Mouse (Mus musculus): ENCODE results near the gene Dab1. TPM values are rescaled to one million over a fixed set of nuclear protein-coding genes. Genes with fewer than 3 reads are reported as not detected.
A peak's percentile ranks its signal among the peaks of the same experiment; 100 is the strongest.

Gene Dab1
- total and polyA plus RNA-seq, 2 experiments = 0.02 to 0.09 TPM

GRCm38 (mm10) chr4:104361345-104361744 is 742.2 kb downstream of the Dab1 start:
- no peaks in the 10 kb centered on the region for H3K4me1 ChIP-seq (ENCODE audit: control insufficient read depth, insufficient read depth, low read length)
- TF ChIP-seq POLR2A (IDR thresholded peaks at IDR 0.05; ENCODE audit: extremely low read depth, insufficient read depth, low read length) = no peak
- no peak for TF ChIP-seq CTCF (IDR thresholded peaks at IDR 0.05; ENCODE audit: low read depth, low read length)
- H3K79me2 ChIP-seq (ENCODE audit: control insufficient read depth, insufficient read depth, low read length) = no peaks in the 10 kb centered on the region
- WGBS = 58% methylated on average over 1 of the region's 1 CpGs
- no peaks in the 10 kb centered on the region for H3K36me3 ChIP-seq (ENCODE audit: control insufficient read depth, insufficient read depth, low read length)
- DNase-seq (ENCODE audit: extremely low read depth, low read depth, low spot score) = no peak
- H3K9ac ChIP-seq (ENCODE audit: low read depth, low read length) = no peak overlapping the region
- H3K27ac ChIP-seq (replicated peaks; ENCODE audit: insufficient read depth, low read depth, low read length) = no peak overlapping the region
- H3K27me3 ChIP-seq (ENCODE audit: control insufficient read depth, insufficient read depth, low read length) = peaks cover 3% of the 10 kb centered on the region; the same call in 1 of the 2 replicates
- no peak overlapping the region for H3K4me3 ChIP-seq (ENCODE audit: insufficient read depth, low read depth, low read length)

- no peak overlapping the region for H3K4me3 ChIP-seq (ENCODE audit: insufficient read depth, low read depth, low read length)
- peaks cover 22% of the 10 kb centered on the region for H3K27me3 ChIP-seq (ENCODE audit: control insufficient read depth, insufficient read depth, low read length)
- no peak overlapping the region for H3K27ac ChIP-seq (replicated peaks; ENCODE audit: insufficient read depth, low read depth, low read length)
- H3K9ac ChIP-seq (ENCODE audit: low read depth, low read length) = no peak overlapping the region
- no peaks in the 10 kb centered on the region for H3K36me3 ChIP-seq (ENCODE audit: control insufficient read depth, insufficient read depth, low read length)
- TF ChIP-seq POLR2A (IDR thresholded peaks at IDR 0.05; ENCODE audit: extremely low read depth, insufficient read depth, low read length) (no peak), CTCF (IDR thresholded peaks at IDR 0.05; ENCODE audit: low read depth, low read length) (no peak)
- H3K79me2 ChIP-seq (ENCODE audit: control insufficient read depth, insufficient read depth, low read length) = no peaks in the 10 kb centered on the region
- WGBS = 46% methylated on average over 8 of the region's 8 CpGs
- no peaks in the 10 kb centered on the region for H3K4me1 ChIP-seq (ENCODE audit: control insufficient read depth, insufficient read depth, low read length)
- no peak for DNase-seq (ENCODE audit: extremely low read depth, low read depth, low spot score)
Observed at GRCm38 (mm10) chr4:104366491-104366890, 747.3 kb downstream of the Dab1 start.

- peak; percentile 25 for DNase-seq (ENCODE audit: extremely low read depth, low read depth, low spot score)
- Histone ChIP-seq H3K9ac (ENCODE audit: low read depth, low read length) (peak overlapping the region; percentile 26; the same call in 1 of the 2 replicates), H3K27me3 (ENCODE audit: control insufficient read depth, insufficient read depth, low read length) (peaks cover 22% of the 10 kb centered on the region), H3K4me3 (ENCODE audit: insufficient read depth, low read depth, low read length) (peak overlapping the region; percentile 50), H3K27ac (replicated peaks; ENCODE audit: insufficient read depth, low read depth, low read length) (no peak overlapping the region), H3K4me1 (ENCODE audit: control insufficient read depth, insufficient read depth, low read length) (no peaks in the 10 kb centered on the region), H3K79me2 (ENCODE audit: control insufficient read depth, insufficient read depth, low read length) (no peaks in the 10 kb centered on the region), H3K36me3 (ENCODE audit: control insufficient read depth, insufficient read depth, low read length) (no peaks in the 10 kb centered on the region)
- whole genome bisulfite sequencing = 2% methylated on average over 80 of the region's 94 CpGs
- no peak for TF ChIP-seq CTCF (IDR thresholded peaks at IDR 0.05; ENCODE audit: low read depth, low read length)
- TF ChIP-seq POLR2A (IDR thresholded peaks at IDR 0.05; ENCODE audit: extremely low read depth, insufficient read depth, low read length) = no peak
Observed at GRCm38 (mm10) chr4:104366894-104367740, 748.0 kb downstream of the Dab1 start.

- Histone ChIP-seq H3K79me2 (ENCODE audit: control insufficient read depth, insufficient read depth, low read length) (no peaks in the 10 kb centered on the region), H3K4me3 (ENCODE audit: insufficient read depth, low read depth, low read length) (peak overlapping the region; percentile 50; the same call in 1 of the 2 replicates), H3K27ac (replicated peaks; ENCODE audit: insufficient read depth, low read depth, low read length) (no peak overlapping the region), H3K36me3 (ENCODE audit: control insufficient read depth, insufficient read depth, low read length) (no peaks in the 10 kb centered on the region), H3K9ac (ENCODE audit: low read depth, low read length) (no peak overlapping the region), H3K27me3 (ENCODE audit: control insufficient read depth, insufficient read depth, low read length) (peaks cover 22% of the 10 kb centered on the region), H3K4me1 (ENCODE audit: control insufficient read depth, insufficient read depth, low read length) (no peaks in the 10 kb centered on the region)
- 2% methylated on average over 48 of the region's 48 CpGs for WGBS
- TF ChIP-seq POLR2A (IDR thresholded peaks at IDR 0.05; ENCODE audit: extremely low read depth, insufficient read depth, low read length) (no peak), CTCF (IDR thresholded peaks at IDR 0.05; ENCODE audit: low read depth, low read length) (no peak)
- DNase-seq (ENCODE audit: extremely low read depth, low read depth, low spot score) = no peak
Observed at GRCm38 (mm10) chr4:104367741-104368411, 748.7 kb downstream of the Dab1 start.

- DNase-seq (ENCODE audit: extremely low read depth, low read depth, low spot score) = no peak
- no peaks in the 10 kb centered on the region for H3K4me1 ChIP-seq (ENCODE audit: control insufficient read depth, insufficient read depth, low read length)
- H3K27me3 ChIP-seq (ENCODE audit: control insufficient read depth, insufficient read depth, low read length) = peaks cover 22% of the 10 kb centered on the region
- no peak overlapping the region for H3K4me3 ChIP-seq (ENCODE audit: insufficient read depth, low read depth, low read length)
- H3K79me2 ChIP-seq (ENCODE audit: control insufficient read depth, insufficient read depth, low read length) = no peaks in the 10 kb centered on the region
- 3% methylated on average over 20 of the region's 20 CpGs for WGBS
- no peaks in the 10 kb centered on the region for H3K36me3 ChIP-seq (ENCODE audit: control insufficient read depth, insufficient read depth, low read length)
- no peak overlapping the region for H3K27ac ChIP-seq (replicated peaks; ENCODE audit: insufficient read depth, low read depth, low read length)
- TF ChIP-seq POLR2A (IDR thresholded peaks at IDR 0.05; ENCODE audit: extremely low read depth, insufficient read depth, low read length) = no peak
- H3K9ac ChIP-seq (ENCODE audit: low read depth, low read length) = no peak overlapping the region
Observed at GRCm38 (mm10) chr4:104368561-104369021, 749.4 kb downstream of the Dab1 start.
